Mouse (Mus musculus) bone marrow macrophage, adult 2 months (primary cell): ENCODE measurements at regions not wholly inside any gene's neighbourhood (a gene's known extent, or its start where the extent isn't known, plus 50 kb on each side); places are given as distances from the start of the nearest gene placed in this dataset.

ENCODE experiments used
- CTCF ChIP-seq: IDR thresholded peaks from 2 replicates; pipeline ENCODE4 v1.5.1; 2012; ENCODE audit warnings: low read depth, mild to moderate bottlenecking, low read length, moderate library complexity
- POLR2A ChIP-seq: IDR thresholded peaks from 2 replicates; pipeline ENCODE4 v1.6.1; 2012; ENCODE audit warnings: mild to moderate bottlenecking, low read depth, low read length, borderline replicate concordance

DNA sequence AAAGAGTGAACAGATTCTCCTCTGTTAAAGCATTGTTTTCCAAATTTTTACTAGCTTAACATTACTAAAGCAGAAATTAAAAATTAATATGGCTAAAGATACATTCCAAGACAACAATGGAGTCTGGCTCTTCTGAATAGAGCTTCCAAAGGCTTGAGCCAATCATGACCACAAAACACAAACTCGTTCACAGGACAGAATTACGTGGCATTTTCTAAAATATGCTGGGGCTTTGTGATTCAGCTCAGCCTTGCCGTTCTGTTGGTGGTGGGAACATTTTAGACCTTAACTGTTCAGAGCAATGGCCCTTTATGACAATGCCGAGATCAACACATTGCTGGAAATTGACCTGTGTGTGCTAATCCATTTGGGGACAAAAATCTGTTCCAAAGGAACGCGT lies 318.7 kb downstream of the Setd4 start:
- TF ChIP-seq CTCF (no peak), POLR2A (no peak)
